20 mouse cellular contexts compared by ENCODE assay signal in the genomic region with DNA sequence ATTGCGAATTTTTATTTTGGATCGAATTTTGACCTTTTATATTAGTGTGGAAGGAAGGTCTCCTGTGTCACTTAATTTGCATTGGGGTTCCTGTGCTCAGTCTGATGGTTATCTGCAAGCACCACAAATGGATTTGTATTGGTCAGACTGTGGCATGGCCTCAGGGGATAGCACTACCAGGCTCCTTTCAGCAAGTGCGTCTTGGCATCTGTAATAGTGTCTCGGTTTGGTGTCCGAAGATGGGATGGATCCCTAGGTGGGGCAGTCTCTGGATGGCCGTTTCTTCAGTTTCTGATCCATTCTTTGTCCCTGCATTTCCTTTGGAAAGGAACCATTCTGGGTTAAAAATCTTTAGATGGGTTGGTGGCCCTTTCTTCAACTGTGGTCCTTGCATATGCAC.
DNase-seq lines count a peak whose midpoint lies in the region; ATAC-seq lines count a peak whose summit lies in the region.
"Had no signal": no experiment of that assay in that cellular context is flagged by ENCODE, and none has a peak within 500 bp of the region (broad histone marks: within the 10 kb centered on the region; RNA-seq: fewer than 3 reads in every experiment).

No protein-coding gene starts in this region.

- H3K4me1 ChIP-seq in heart, embryonic 12.5 days (replicated peaks) = no peaks in the 10 kb centered on the region
- H3K4me1 ChIP-seq: embryonic facial prominence, embryonic 10.5 days; forebrain, embryonic 13.5 days; heart, embryonic 15.5 days; hindbrain, embryonic 10.5 days had no signal

- 66% methylated on average over 6 of the region's 6 CpGs for WGBS in heart, embryonic 12.5 days

- H3K9me3 ChIP-seq in heart, embryonic 12.5 days (replicated peaks) = peaks cover 18% of the 10 kb centered on the region

- H3K4me2 ChIP-seq in heart, embryonic 12.5 days = no peak overlapping the region
- H3K4me2 ChIP-seq: forebrain, embryonic 13.5 days; heart, embryonic 15.5 days had no signal

- peak; percentile 92 for DNase-seq in heart, adult 11 months
- peak; percentile 9 to 49 for DNase-seq in kidney, postnatal 25 days
- no peak for DNase-seq in kidney, adult 8-10 months
- DNase-seq in thymus, postnatal 0 days (ENCODE audit: low spot score) = peak; percentile 3
- DNase-seq in thymus, postnatal 36 days = no peak
- DNase-seq: adrenal gland, postnatal 14 days; cerebellum, adult 11-12 months; cerebellum, adult 9-10 months; cerebellum, postnatal 36 days; forebrain, postnatal 0 days; heart, postnatal 14 days had no signal

- H3K9ac ChIP-seq in heart, embryonic 12.5 days = no peak overlapping the region
- H3K9ac ChIP-seq: forebrain, embryonic 13.5 days; forebrain, postnatal 0 days; heart, embryonic 15.5 days had no signal

- ATAC-seq in heart, embryonic 12.5 days (ENCODE audit: insufficient number of reproducible peaks, low FRiP score) = no peak
- no peak for ATAC-seq in granulocyte monocyte progenitor cell, adult 5-6 weeks (replicated peaks; ENCODE audit: poor library complexity, severe bottlenecking)
- ATAC-seq: forebrain, embryonic 13.5 days; forebrain, postnatal 0 days; hindbrain, embryonic 16.5 days; inflammation-experienced regulatory T-cells, adult 6 months; intestine, postnatal 0 days had no signal

- H3K4me3 ChIP-seq in heart, embryonic 12.5 days = no peak overlapping the region
- H3K4me3 ChIP-seq: embryonic facial prominence, embryonic 10.5 days; forebrain, embryonic 13.5 days; heart, embryonic 15.5 days; hindbrain, embryonic 10.5 days had no signal

- no peaks in the 10 kb centered on the region for H3K27me3 ChIP-seq in heart, embryonic 12.5 days (replicated peaks)
- H3K27me3 ChIP-seq: forebrain, embryonic 13.5 days; heart, embryonic 15.5 days had no signal

- no peaks in the 10 kb centered on the region for H3K36me3 ChIP-seq in heart, embryonic 12.5 days
- H3K36me3 ChIP-seq: embryonic facial prominence, embryonic 10.5 days; heart, embryonic 15.5 days; hindbrain, embryonic 10.5 days had no signal

- H3K27ac ChIP-seq in heart, embryonic 12.5 days (ENCODE audit: poor library complexity, severe bottlenecking) = no peak overlapping the region
- H3K27ac ChIP-seq: embryonic facial prominence, embryonic 10.5 days; forebrain, embryonic 13.5 days; heart, embryonic 15.5 days; hindbrain, embryonic 10.5 days had no signal

Comparison
In these comparisons a context has a peak if more than half of its experiments do, and no peak if none do; other contexts are left out.
1. DNase-seq: peak in heart, adult 11 months (single experiment), kidney, postnatal 25 days (2 of 2) and thymus, postnatal 0 days (single experiment); none in kidney, adult 8-10 months (0 of 2) and thymus, postnatal 36 days (0 of 2).